Mouse (Mus musculus): ENCODE results near the gene Wdr54. TPM values are rescaled to one million over a fixed set of nuclear protein-coding genes. Genes with fewer than 3 reads are reported as not detected.

Gene Wdr54
- polyA plus RNA-seq, 1 experiment from 2014 or later = 7.0 TPM

DNA sequence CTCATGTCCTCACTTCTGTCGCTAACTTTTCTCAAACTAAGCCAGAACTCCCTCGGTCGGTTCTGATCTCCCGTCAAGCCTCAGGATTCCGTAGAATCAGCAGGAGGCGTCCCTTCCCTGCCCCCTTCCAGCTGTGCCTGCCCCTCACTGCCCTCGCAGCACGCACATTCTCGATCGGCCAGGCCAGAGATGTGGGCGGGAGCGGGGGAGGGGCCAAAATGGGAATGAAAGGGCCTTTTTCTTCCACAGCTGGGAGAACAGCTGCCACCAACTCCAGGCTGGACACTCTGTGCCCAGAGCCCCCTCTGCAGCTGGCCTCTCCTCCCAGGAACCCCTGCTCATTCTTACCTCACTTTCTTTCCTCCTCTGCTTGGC lies 18.6 kb downstream of the Wdr54 start:
- Histone ChIP-seq H3K4me2 (ENCODE audit: low read depth, low read length) (peak overlapping the region; percentile 62), H3K36me3 (ENCODE audit: control insufficient read depth, insufficient read depth, low read length) (no peaks in the 10 kb centered on the region), H3K9ac (ENCODE audit: low read depth, low read length) (peak overlapping the region; percentile 74), H3K9me3 (ENCODE audit: control insufficient read depth, low read length) (no peaks in the 10 kb centered on the region), H3K4me3 (ENCODE audit: low read depth, low read length) (peak overlapping the region; percentile 45), H3K27me3 (replicated peaks; ENCODE audit: control insufficient read depth, insufficient read depth, low read length) (no peaks in the 10 kb centered on the region), H3K27ac (replicated peaks; ENCODE audit: low read depth, low read length) (peak overlapping the region; percentile 97), H3K4me1 (ENCODE audit: control insufficient read depth, insufficient read depth, low read length) (peaks cover 48% of the 10 kb centered on the region)
- peak; percentile 84 for ATAC-seq (ENCODE audit: low read depth)
- WGBS = 3% methylated on average over 6 of the region's 12 CpGs
- peak; percentile 95 for DNase-seq (ENCODE audit: low spot score)

DNA sequence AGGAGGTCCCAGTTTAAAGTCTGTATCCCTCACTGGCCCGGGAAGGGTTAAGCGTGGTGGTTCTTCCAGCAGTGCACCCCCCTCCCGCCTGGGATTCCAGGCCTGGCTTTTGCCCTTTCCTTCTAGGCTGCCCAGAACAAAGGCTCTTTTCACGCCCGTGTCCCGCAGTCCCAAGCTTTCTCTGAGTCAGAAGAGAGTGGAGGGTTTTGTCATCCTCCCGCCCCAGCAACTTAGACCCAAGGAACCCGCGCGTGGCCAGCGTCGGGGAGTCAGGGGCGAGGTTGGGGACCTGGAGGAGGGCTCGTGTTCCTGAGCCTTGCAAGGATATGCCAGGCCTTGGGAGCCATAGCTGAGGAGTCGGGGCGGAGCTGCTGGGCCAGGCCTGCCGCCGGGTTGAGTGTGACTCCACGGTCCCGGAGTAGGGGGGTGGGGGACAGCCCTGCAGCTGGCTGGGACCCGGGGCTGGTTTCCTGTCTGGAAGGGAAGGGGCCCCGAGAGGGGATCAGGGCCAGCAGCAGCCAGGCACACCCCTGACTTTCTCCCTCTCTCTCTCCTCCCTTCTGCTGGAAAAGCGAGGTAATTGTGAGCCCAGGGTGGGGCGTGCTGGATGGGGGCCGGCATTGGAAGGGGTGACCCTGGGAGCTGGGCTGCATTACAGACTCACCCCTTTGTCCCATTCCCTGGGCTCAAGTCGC lies 19.2 kb downstream of the Wdr54 start:
- Histone ChIP-seq H3K9ac (ENCODE audit: low read depth, low read length) (peak overlapping the region; percentile 74), H3K4me2 (ENCODE audit: low read depth, low read length) (peak overlapping the region; percentile 62), H3K4me1 (ENCODE audit: control insufficient read depth, insufficient read depth, low read length) (peaks cover 42% of the 10 kb centered on the region), H3K36me3 (ENCODE audit: control insufficient read depth, insufficient read depth, low read length) (no peaks in the 10 kb centered on the region), H3K27ac (replicated peaks; ENCODE audit: low read depth, low read length) (peak overlapping the region; percentile 97), H3K4me3 (ENCODE audit: low read depth, low read length) (peak overlapping the region; percentile 45), H3K27me3 (replicated peaks; ENCODE audit: control insufficient read depth, insufficient read depth, low read length) (no peaks in the 10 kb centered on the region), H3K9me3 (ENCODE audit: control insufficient read depth, low read length) (no peaks in the 10 kb centered on the region)
- WGBS = 1% methylated on average over 21 of the region's 26 CpGs
- DNase-seq (ENCODE audit: low spot score) (peak; percentile 94), ATAC-seq (ENCODE audit: low read depth) (peak; percentile 86)

DNA sequence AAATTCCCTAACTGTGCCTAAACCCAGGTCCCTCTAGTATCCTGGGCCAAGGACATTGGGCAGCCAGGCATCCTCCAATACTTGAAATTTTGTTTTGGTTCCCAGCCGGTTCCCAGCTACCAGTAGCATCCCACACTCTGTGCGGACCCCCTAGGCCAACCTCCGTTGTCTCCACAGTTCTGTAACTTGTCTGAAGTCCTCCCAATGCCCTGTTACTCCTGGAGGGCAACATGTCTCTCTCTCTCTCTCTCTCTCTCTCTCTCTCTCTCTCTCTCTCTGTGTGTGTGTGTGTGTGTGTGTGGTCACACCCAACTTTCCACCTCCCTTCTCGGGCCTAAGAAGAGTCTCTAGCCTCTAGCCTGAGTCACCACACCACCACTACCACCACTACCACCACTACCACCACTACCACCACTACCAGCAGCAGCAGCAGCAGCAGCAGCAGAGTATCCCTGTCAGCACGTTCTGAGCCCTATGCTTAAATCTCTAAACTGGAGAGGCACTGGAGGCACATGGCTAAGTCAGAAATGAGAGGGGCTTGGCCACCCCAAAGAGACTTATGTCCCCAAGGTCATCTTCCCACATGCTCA lies 19.8 kb downstream of the Wdr54 start:
- H3K4me1 ChIP-seq (ENCODE audit: control insufficient read depth, insufficient read depth, low read length) = peaks cover 37% of the 10 kb centered on the region
- DNase-seq (ENCODE audit: low spot score) = no peak
- ATAC-seq (ENCODE audit: low read depth) = no peak
- H3K27ac ChIP-seq (replicated peaks; ENCODE audit: low read depth, low read length) = peak overlapping the region; percentile 97
- WGBS = 16% methylated on average over 5 of the region's 5 CpGs
- H3K9me3 ChIP-seq (ENCODE audit: control insufficient read depth, low read length) = no peaks in the 10 kb centered on the region
- no peaks in the 10 kb centered on the region for H3K36me3 ChIP-seq (ENCODE audit: control insufficient read depth, insufficient read depth, low read length)
- H3K4me3 ChIP-seq (ENCODE audit: low read depth, low read length) = peak overlapping the region; percentile 45
- H3K4me2 ChIP-seq (ENCODE audit: low read depth, low read length) = peak overlapping the region; percentile 62
- no peaks in the 10 kb centered on the region for H3K27me3 ChIP-seq (replicated peaks; ENCODE audit: control insufficient read depth, insufficient read depth, low read length)
- H3K9ac ChIP-seq (ENCODE audit: low read depth, low read length) = peak overlapping the region; percentile 74

DNA sequence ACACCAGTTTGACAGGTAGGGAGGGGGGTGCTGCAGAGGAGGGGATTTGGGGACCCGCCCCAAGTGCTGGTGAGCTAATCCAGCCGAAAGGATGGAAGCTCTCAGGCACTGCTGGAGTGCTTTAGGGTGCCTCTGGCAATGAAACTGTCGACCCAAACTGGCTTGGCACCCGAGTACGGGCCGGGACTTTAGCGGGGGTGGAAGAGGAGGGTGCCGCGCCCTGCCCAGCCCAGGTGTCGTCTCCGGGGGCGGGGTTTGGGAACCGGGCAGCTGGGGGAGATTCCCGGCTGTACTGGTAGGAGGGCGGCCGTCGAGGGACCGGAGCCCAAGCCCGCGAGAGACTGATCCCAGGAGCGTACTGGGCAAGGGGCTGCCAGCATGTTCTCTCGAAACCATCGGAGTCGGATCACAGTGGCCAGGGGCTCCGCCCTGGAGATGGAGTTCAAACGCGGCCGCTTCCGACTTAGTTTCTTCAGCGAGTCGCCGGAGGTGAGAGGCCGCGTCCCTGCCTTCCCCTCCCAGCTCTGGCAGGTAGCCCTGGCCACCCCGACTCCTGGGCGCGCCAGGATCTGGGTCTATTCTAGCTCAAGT lies 20.5 kb downstream of the Wdr54 start:
- Histone ChIP-seq H3K4me2 (ENCODE audit: low read depth, low read length) (peak overlapping the region; percentile 62), H3K27ac (replicated peaks; ENCODE audit: low read depth, low read length) (peak overlapping the region; percentile 97), H3K9ac (ENCODE audit: low read depth, low read length) (peak overlapping the region; percentile 74), H3K36me3 (ENCODE audit: control insufficient read depth, insufficient read depth, low read length) (no peaks in the 10 kb centered on the region), H3K27me3 (replicated peaks; ENCODE audit: control insufficient read depth, insufficient read depth, low read length) (no peaks in the 10 kb centered on the region), H3K4me1 (ENCODE audit: control insufficient read depth, insufficient read depth, low read length) (peaks cover 37% of the 10 kb centered on the region), H3K9me3 (ENCODE audit: control insufficient read depth, low read length) (no peaks in the 10 kb centered on the region), H3K4me3 (ENCODE audit: low read depth, low read length) (peak overlapping the region; percentile 45)
- ATAC-seq (ENCODE audit: low read depth) (no peak; the same call in 1 of the 2 replicates), DNase-seq (ENCODE audit: low spot score) (peak; percentile 68)
- 4% methylated on average over 35 of the region's 37 CpGs for whole genome bisulfite sequencing

- no peaks in the 10 kb centered on the region for H3K9me3 ChIP-seq (ENCODE audit: control insufficient read depth, low read length)
- H3K36me3 ChIP-seq (ENCODE audit: control insufficient read depth, insufficient read depth, low read length) = no peaks in the 10 kb centered on the region
- H3K27ac ChIP-seq (replicated peaks; ENCODE audit: low read depth, low read length) = peak within 1 kb of the TSS; percentile 97
- peak within 1 kb of the TSS; percentile 74 for H3K9ac ChIP-seq (ENCODE audit: low read depth, low read length)
- no peaks in the 10 kb centered on the region for H3K27me3 ChIP-seq (replicated peaks; ENCODE audit: control insufficient read depth, insufficient read depth, low read length)
- peaks cover 37% of the 10 kb centered on the region for H3K4me1 ChIP-seq (ENCODE audit: control insufficient read depth, insufficient read depth, low read length)
- peak within 1 kb of the TSS; percentile 45 for H3K4me3 ChIP-seq (ENCODE audit: low read depth, low read length)
- H3K4me2 ChIP-seq (ENCODE audit: low read depth, low read length) = peak within 1 kb of the TSS; percentile 62
- WGBS = 57% methylated on average over 7 of the region's 7 CpGs
- ATAC-seq (ENCODE audit: low read depth) (no peak), DNase-seq (ENCODE audit: low spot score) (no peak)
Observed at GRCm38 (mm10) chr6:83134951-83135513, 21.2 kb downstream of the Wdr54 start, which contains the start of gene Rtkn. Rtkn (plus strand) TSS chr6:83135463.

DNA sequence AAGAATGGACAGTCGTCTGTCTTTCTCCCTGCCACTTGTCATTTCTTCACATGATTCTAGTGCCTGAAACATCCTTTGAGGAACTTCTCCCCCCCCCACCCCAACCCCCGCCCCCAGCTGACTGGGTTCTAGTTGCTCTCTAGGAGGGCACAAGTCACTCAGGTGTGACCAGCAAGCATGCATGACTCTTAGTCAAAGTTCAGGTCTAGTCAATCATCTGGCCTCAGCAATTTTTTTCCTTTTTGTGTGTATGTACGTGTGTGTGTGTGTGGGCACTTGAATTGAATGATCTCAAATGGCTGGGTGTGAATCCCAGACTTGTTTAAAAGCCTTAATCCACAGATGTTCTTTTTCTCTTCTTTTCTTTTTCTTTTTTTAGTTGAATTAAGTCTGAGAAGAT lies 22.0 kb downstream of the Wdr54 start:
- Histone ChIP-seq H3K9me3 (ENCODE audit: control insufficient read depth, low read length) (no peaks in the 10 kb centered on the region), H3K4me1 (ENCODE audit: control insufficient read depth, insufficient read depth, low read length) (peaks cover 31% of the 10 kb centered on the region), H3K9ac (ENCODE audit: low read depth, low read length) (no peak overlapping the region), H3K27ac (replicated peaks; ENCODE audit: low read depth, low read length) (no peak overlapping the region), H3K27me3 (replicated peaks; ENCODE audit: control insufficient read depth, insufficient read depth, low read length) (no peaks in the 10 kb centered on the region), H3K36me3 (ENCODE audit: control insufficient read depth, insufficient read depth, low read length) (no peaks in the 10 kb centered on the region), H3K4me2 (ENCODE audit: low read depth, low read length) (no peak overlapping the region), H3K4me3 (ENCODE audit: low read depth, low read length) (no peak overlapping the region)
- 60% methylated on average over 3 of the region's 3 CpGs for WGBS
- no peak for ATAC-seq (ENCODE audit: low read depth)
- no peak for DNase-seq (ENCODE audit: low spot score)

DNA sequence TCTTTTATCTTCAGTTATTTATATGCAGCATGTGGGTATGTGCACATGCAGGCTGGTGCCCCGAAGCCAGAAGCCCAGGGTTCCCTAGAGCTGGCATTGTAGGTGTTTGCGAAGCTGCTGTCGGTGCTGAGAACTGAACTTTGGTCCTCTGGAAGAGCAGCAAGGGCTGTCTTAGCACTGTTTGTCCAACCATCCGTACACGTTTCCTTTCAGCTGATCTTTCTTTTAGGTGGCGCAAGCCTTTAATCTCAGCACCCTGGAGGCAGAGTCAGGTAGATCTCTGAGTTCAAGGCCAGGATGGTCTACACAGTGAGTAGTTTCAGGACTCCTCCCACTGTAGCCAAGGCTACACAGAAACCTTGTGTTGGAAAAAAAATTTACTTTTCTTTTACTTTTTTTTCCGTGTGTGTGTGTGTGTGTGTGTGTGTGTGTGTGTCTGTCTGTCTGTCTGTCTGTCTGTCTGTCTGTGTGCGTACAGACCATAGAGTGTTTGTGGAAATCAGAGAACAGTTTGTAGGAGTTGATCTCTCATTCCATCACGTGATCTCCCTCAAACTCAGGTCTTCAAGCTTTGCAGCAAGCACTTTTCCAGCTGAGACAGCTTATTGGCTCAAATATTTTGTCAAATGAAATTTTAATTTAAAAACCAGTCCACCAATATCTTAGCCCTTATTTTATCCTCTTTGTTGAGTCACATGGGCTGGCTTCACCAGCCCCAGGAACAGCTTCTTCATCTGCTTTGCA lies 23.8 kb downstream of the Wdr54 start:
- no peaks in the 10 kb centered on the region for H3K9me3 ChIP-seq (ENCODE audit: control insufficient read depth, low read length)
- no peak for ATAC-seq (ENCODE audit: low read depth)
- no peak overlapping the region for H3K4me2 ChIP-seq (ENCODE audit: low read depth, low read length)
- no peak overlapping the region for H3K27ac ChIP-seq (replicated peaks; ENCODE audit: low read depth, low read length)
- H3K27me3 ChIP-seq (replicated peaks; ENCODE audit: control insufficient read depth, insufficient read depth, low read length) = no peaks in the 10 kb centered on the region
- H3K4me3 ChIP-seq (ENCODE audit: low read depth, low read length) = no peak overlapping the region
- no peak overlapping the region for H3K9ac ChIP-seq (ENCODE audit: low read depth, low read length)
- no peak for DNase-seq (ENCODE audit: low spot score)
- H3K4me1 ChIP-seq (ENCODE audit: control insufficient read depth, insufficient read depth, low read length) = peaks cover 19% of the 10 kb centered on the region
- H3K36me3 ChIP-seq (ENCODE audit: control insufficient read depth, insufficient read depth, low read length) = no peaks in the 10 kb centered on the region
- WGBS = 85% methylated on average over 9 of the region's 9 CpGs

- no peak overlapping the region for H3K4me2 ChIP-seq (ENCODE audit: low read depth, low read length)
- WGBS = 67% methylated on average over 6 of the region's 6 CpGs
- peaks cover 18% of the 10 kb centered on the region for H3K4me1 ChIP-seq (ENCODE audit: control insufficient read depth, insufficient read depth, low read length)
- H3K9me3 ChIP-seq (ENCODE audit: control insufficient read depth, low read length) = no peaks in the 10 kb centered on the region
- no peak overlapping the region for H3K9ac ChIP-seq (ENCODE audit: low read depth, low read length)
- H3K36me3 ChIP-seq (ENCODE audit: control insufficient read depth, insufficient read depth, low read length) = no peaks in the 10 kb centered on the region
- no peak overlapping the region for H3K27ac ChIP-seq (replicated peaks; ENCODE audit: low read depth, low read length)
- ATAC-seq (ENCODE audit: low read depth) = no peak
- H3K27me3 ChIP-seq (replicated peaks; ENCODE audit: control insufficient read depth, insufficient read depth, low read length) = no peaks in the 10 kb centered on the region
- no peak for DNase-seq (ENCODE audit: low spot score)
- no peak overlapping the region for H3K4me3 ChIP-seq (ENCODE audit: low read depth, low read length)
Observed at GRCm38 (mm10) chr6:83131469-83132034, 24.6 kb downstream of the Wdr54 start.

All from embryonic facial prominence, embryonic 14.5 days (tissue).